Mouse (Mus musculus) megakaryocyte, embryonic 14.5 days (primary cell): Measurements from ENCODE around the gene Hs3st4. TPM values are rescaled to one million over a fixed set of nuclear protein-coding genes. Genes with fewer than 3 reads are reported as not detected.

Experiments used
- H3K27me3 ChIP-seq: replicated peaks from 2 replicates; pipeline ENCODE3; 2012; ENCODE audit warnings: inconsistent platforms
- H3K36me3 ChIP-seq: replicated peaks from 2 replicates; pipeline ENCODE3; 2012; ENCODE audit warnings: low read length, inconsistent platforms, mixed read lengths
- H3K4me1 ChIP-seq: 2 replicates; pipeline ENCODE4 v1.6.1; 2012; ENCODE audit warnings: inconsistent platforms
- H3K4me3 ChIP-seq: replicated peaks from 2 replicates; pipeline ENCODE3; 2012; ENCODE audit warnings: moderate library complexity, mild to moderate bottlenecking, inconsistent platforms
- H3K9me3 ChIP-seq: 2 replicates; pipeline ENCODE4 v1.6.1; 2012; ENCODE audit warnings: inconsistent platforms
- FLI1 ChIP-seq: IDR thresholded peaks from 2 replicates; pipeline ENCODE4 v1.6.1; 2012; ENCODE audit warnings: low read length, inconsistent platforms, mixed read lengths
- GATA1 ChIP-seq: IDR thresholded peaks from 3 replicates; pipeline ENCODE4 v1.6.1; 2012; ENCODE audit warnings: mixed read lengths, low read length, inconsistent platforms, borderline replicate concordance
- polyA plus RNA-seq: library from polyadenylated mRNA; stranded (reverse); fragments of >175 nt; gene quantifications from 2 replicates; pipeline ENCODE4 v1.2.3, GENCODE M21; 2012; ENCODE audit warnings: low replicate concordance; ENCODE audit not compliant: insufficient read depth

Gene Hs3st4
- polyA plus RNA-seq, 1 experiment, result not detected

DNA sequence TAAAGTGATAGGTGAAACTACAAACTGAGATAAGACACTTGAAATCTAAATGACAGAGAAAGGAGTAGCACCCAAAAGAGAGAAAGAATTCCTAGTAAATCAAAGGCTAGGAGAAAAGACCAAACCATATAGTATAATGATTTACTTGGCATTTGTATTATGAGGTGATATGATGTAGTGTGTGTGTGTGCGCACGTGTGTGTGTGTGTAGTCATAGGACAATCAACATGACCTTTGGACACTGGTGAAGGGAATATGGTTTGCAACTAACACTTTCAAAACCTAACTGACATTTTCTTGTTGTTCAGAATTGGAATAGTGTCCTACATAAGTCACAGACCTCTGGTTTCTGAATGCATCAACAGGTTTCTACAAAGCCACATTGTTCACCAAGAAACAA, 390.0 kb downstream of the Hs3st4 start:
- Histone ChIP-seq H3K36me3 (no peaks in the 10 kb centered on the region), H3K4me1 (no peaks in the 10 kb centered on the region), H3K4me3 (no peak overlapping the region), H3K27me3 (no peaks in the 10 kb centered on the region), H3K9me3 (peaks cover 2% of the 10 kb centered on the region; the same call in 1 of the 2 replicates)
- TF ChIP-seq FLI1 (no peak), GATA1 (no peak)

DNA sequence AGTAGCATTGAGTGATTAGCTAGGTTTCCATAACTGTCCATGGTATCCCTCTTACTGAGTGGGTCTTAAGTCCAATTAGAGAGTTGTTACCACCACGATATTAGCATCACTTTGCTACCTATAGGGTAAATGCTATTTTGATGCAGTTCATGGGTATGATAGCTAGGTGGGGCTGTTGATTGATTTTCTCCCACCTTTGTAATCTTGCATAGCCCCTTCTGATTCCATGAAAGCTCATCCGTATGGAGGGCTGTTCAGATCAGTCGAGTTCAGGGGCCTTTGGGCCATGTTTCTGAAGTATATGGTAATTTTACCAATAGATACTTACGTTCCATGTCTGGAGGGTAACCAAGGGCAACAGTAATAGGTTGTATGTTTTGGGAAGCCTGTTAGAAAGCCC, 400.8 kb downstream of the Hs3st4 start:
- Histone ChIP-seq H3K36me3 (no peaks in the 10 kb centered on the region), H3K4me1 (no peaks in the 10 kb centered on the region), H3K4me3 (no peak overlapping the region), H3K27me3 (no peaks in the 10 kb centered on the region), H3K9me3 (no peaks in the 10 kb centered on the region)
- TF ChIP-seq FLI1 (no peak), GATA1 (no peak)

DNA sequence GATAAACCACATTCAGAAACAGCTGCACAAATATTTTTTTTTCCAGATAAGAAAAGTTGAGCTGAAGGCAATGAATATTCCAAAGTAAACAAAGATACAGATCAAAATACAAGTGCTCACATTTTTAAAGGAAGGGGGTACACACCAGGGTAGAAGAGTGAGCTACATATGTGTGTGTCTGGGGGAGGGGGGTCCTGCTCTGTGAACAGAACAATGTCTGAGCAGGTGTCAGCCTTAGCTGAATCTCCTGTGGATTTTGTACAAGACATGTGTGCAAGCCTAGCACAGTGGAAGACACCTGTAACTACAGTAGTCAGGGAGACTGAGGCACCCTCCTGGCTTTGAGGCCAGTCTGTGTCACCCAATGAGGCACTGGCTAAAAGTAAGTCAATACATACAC, 416.5 kb downstream of the Hs3st4 start:
- Histone ChIP-seq H3K36me3 (no peaks in the 10 kb centered on the region), H3K4me1 (no peaks in the 10 kb centered on the region), H3K27me3 (no peaks in the 10 kb centered on the region), H3K9me3 (peaks cover 15% of the 10 kb centered on the region), H3K4me3 (no peak overlapping the region)
- TF ChIP-seq GATA1 (no peak), FLI1 (no peak)

DNA sequence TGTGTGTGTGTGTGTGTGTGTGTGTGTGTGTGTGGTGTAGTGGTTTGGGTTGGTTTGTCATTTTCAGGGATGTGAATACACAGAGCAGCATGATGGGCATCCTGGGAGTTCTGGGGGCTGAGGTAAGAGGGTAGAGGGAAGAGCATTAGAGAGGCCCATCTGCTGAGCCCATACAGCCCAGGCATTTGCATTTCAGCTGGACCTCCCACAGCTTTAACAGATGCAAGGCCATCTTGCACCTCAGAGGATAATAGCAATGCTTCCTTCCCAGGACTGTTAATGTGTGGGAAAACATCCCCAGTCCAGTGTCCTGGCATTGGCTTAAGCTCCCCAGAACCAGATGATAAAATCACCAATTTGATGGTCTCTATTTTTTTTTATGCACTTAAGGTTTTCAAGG, 444.3 kb downstream of the Hs3st4 start:
- Histone ChIP-seq H3K36me3 (no peaks in the 10 kb centered on the region), H3K27me3 (no peaks in the 10 kb centered on the region), H3K4me3 (no peak overlapping the region), H3K9me3 (peaks cover 21% of the 10 kb centered on the region), H3K4me1 (no peaks in the 10 kb centered on the region)
- TF ChIP-seq FLI1, result no peak
- TF ChIP-seq GATA1, result no peak
